Mouse (Mus musculus) urinary bladder, postnatal 14 days (tissue): Measurements from ENCODE around the gene Prrt1.

Experiments used
- DNase-seq: peaks from one replicate; pipeline ENCODE4 v3.0.0; 2021; ENCODE audit warnings: low spot score

The Prrt1 gene

GRCm38 (mm10) chr17:34599891-34600290, 29.4 kb upstream of the Prrt1 start:
- no peak for DNase-seq

- no peak for DNase-seq
Observed at GRCm38 (mm10) chr17:34601796-34602195, 27.5 kb upstream of the Prrt1 start.

GRCm38 (mm10) chr17:34603375-34604060, 25.8 kb upstream of the Prrt1 start, which contains the start of gene Rnf5:
Gene Rnf5 (minus strand): TSS chr17:34603690.
- DNase-seq: peak; percentile 100

- peak; percentile 99 for DNase-seq
Observed at GRCm38 (mm10) chr17:34604061-34604508, 25.2 kb upstream of the Prrt1 start, which contains the start of gene Agpat1. Gene Agpat1 (plus strand): TSS chr17:34604262.

GRCm38 (mm10) chr17:34604511-34605237, 24.7 kb upstream of the Prrt1 start:
- DNase-seq: peak; percentile 59

GRCm38 (mm10) chr17:34605609-34606008, 23.7 kb upstream of the Prrt1 start:
- peak; percentile 98 for DNase-seq

- no peak for DNase-seq
Observed at GRCm38 (mm10) chr17:34606186-34607039, 22.9 kb upstream of the Prrt1 start.

GRCm38 (mm10) chr17:34607997-34608396, 21.3 kb upstream of the Prrt1 start:
- peak; percentile 73 for DNase-seq

- DNase-seq: no peak
Observed at GRCm38 (mm10) chr17:34611050-34611449, 18.3 kb upstream of the Prrt1 start.

GRCm38 (mm10) chr17:34613054-34613645, 16.2 kb upstream of the Prrt1 start:
- DNase-seq: no peak

- no peak for DNase-seq
Observed at GRCm38 (mm10) chr17:34613830-34614229, 15.5 kb upstream of the Prrt1 start.

GRCm38 (mm10) chr17:34615871-34616270, 13.5 kb upstream of the Prrt1 start, which contains the start of gene Egfl8:
Gene Egfl8 (minus strand): TSS chr17:34615971.
- DNase-seq: no peak

- peak; percentile 79 for DNase-seq
Observed at GRCm38 (mm10) chr17:34618999-34619398, 10.3 kb upstream of the Prrt1 start.

- no peak for DNase-seq
Observed at GRCm38 (mm10) chr17:34621006-34621405, 8.3 kb upstream of the Prrt1 start.

GRCm38 (mm10) chr17:34623161-34623560, 6.2 kb upstream of the Prrt1 start:
- no peak for DNase-seq

- no peak for DNase-seq
Observed at GRCm38 (mm10) chr17:34624981-34625380, 4.4 kb upstream of the Prrt1 start.

GRCm38 (mm10) chr17:34626062-34626772, 3.1 kb upstream of the Prrt1 start:
- no peak for DNase-seq

- DNase-seq: no peak
Observed at GRCm38 (mm10) chr17:34626773-34627092, 2.6 kb upstream of the Prrt1 start.

- DNase-seq: peak; percentile 88
Observed at GRCm38 (mm10) chr17:34627093-34627942, 2.0 kb upstream of the Prrt1 start.

- DNase-seq: peak; percentile 63
Observed at GRCm38 (mm10) chr17:34627943-34628643, 1.2 kb upstream of the Prrt1 start, which contains the start of gene Ppt2. Gene Ppt2 (minus strand): TSS chr17:34628510.
